ENCODE assay signal across 32 mouse cellular contexts in genomic region chr13:103205191-103205590, GRCm38 (mm10).
"Had no signal": no experiment of that assay in that cellular context is flagged by ENCODE, and none has a peak within 500 bp of the region (broad histone marks: within the 10 kb centered on the region; RNA-seq: fewer than 3 reads in every experiment).

No protein-coding gene starts in this region.

- H3K4me3 ChIP-seq: heart, embryonic 12.5 days; heart, embryonic 13.5 days; heart, embryonic 15.5 days; hindbrain, embryonic 10.5 days; hindbrain, embryonic 12.5 days; hindbrain, embryonic 13.5 days; hindbrain, embryonic 15.5 days; intestine, embryonic 15.5 days; kidney, embryonic 15.5 days; layer of hippocampus, adult 2 months; left cerebral cortex, adult 2 months had no signal

- H3K4me2 ChIP-seq: heart, embryonic 11.5 days; heart, embryonic 12.5 days; heart, embryonic 13.5 days; heart, embryonic 15.5 days; hindbrain, embryonic 12.5 days; hindbrain, embryonic 13.5 days; hindbrain, embryonic 14.5 days; hindbrain, embryonic 15.5 days; intestine, embryonic 15.5 days; kidney, embryonic 15.5 days had no signal

- H3K36me3 ChIP-seq: heart, embryonic 12.5 days; heart, embryonic 13.5 days; heart, embryonic 15.5 days; hindbrain, embryonic 10.5 days; hindbrain, embryonic 12.5 days; hindbrain, embryonic 13.5 days; hindbrain, embryonic 15.5 days; intestine, embryonic 15.5 days; kidney, embryonic 15.5 days had no signal

- H3K27me3 ChIP-seq: heart, embryonic 12.5 days; heart, embryonic 13.5 days; heart, embryonic 15.5 days; hindbrain, embryonic 12.5 days; hindbrain, embryonic 13.5 days; hindbrain, embryonic 15.5 days; intestine, embryonic 15.5 days; kidney, embryonic 15.5 days had no signal

- DNase-seq: heart, postnatal 10 days; heart, postnatal 14 days; heart, postnatal 36 days; heart, postnatal 4 days; kidney, adult 18-20 months; kidney, adult 8-10 months; kidney, adult 9 months; kidney, postnatal 10 days; kidney, postnatal 14 days; kidney, postnatal 25 days; kidney, postnatal 4 days; layer of hippocampus, adult 9-11 months; layer of hippocampus, postnatal 36 days had no signal

- ATAC-seq: hindbrain, embryonic 16.5 days; hindbrain, postnatal 0 days; inflammation-experienced regulatory T-cells, adult 6 months; intestine, embryonic 15.5 days; intestine, embryonic 16.5 days; intestine, postnatal 0 days had no signal

- H3K4me1 ChIP-seq: heart, embryonic 12.5 days; heart, embryonic 15.5 days; hindbrain, embryonic 13.5 days; hindbrain, embryonic 15.5 days; intestine, embryonic 15.5 days had no signal

- H3K9me3 ChIP-seq: heart, embryonic 12.5 days; heart, embryonic 13.5 days; heart, embryonic 15.5 days; hindbrain, embryonic 10.5 days; hindbrain, embryonic 12.5 days; hindbrain, embryonic 13.5 days; hindbrain, embryonic 15.5 days; intestine, embryonic 15.5 days; kidney, embryonic 15.5 days had no signal

- H3K27ac ChIP-seq: heart, embryonic 13.5 days; heart, embryonic 15.5 days; hindbrain, embryonic 10.5 days; hindbrain, embryonic 12.5 days; hindbrain, embryonic 13.5 days; hindbrain, embryonic 14.5 days; hindbrain, embryonic 15.5 days; hindbrain, postnatal 0 days; intestine, embryonic 15.5 days; kidney, embryonic 15.5 days; kidney, postnatal 0 days; layer of hippocampus, adult 2 months; left cerebral cortex, adult 2 months had no signal

- H3K9ac ChIP-seq: heart, embryonic 12.5 days; heart, embryonic 13.5 days; heart, embryonic 15.5 days; hindbrain, embryonic 12.5 days; hindbrain, embryonic 13.5 days; hindbrain, embryonic 14.5 days; hindbrain, embryonic 15.5 days; intestine, embryonic 15.5 days; kidney, embryonic 15.5 days had no signal
